Mouse (Mus musculus) liver (tissue): Measurements from ENCODE around the gene Epha4.

ENCODE experiments used
- DNase-seq: peaks from one replicate; pipeline ENCODE4 v3.0.0-alpha.2; 2020; ENCODE audit warnings: mixed read lengths

Epha4 gene

GRCm38 (mm10) chr1:77440512-77440911 is 74.4 kb downstream of the Epha4 start:
- no peak for DNase-seq

GRCm38 (mm10) chr1:77439383-77440074 is 75.4 kb downstream of the Epha4 start:
- DNase-seq: no peak

GRCm38 (mm10) chr1:77438639-77439038 is 76.2 kb downstream of the Epha4 start:
- no peak for DNase-seq

GRCm38 (mm10) chr1:77437881-77438610 is 76.8 kb downstream of the Epha4 start:
- no peak for DNase-seq

- DNase-seq: no peak
These were observed 79.8 kb downstream of the Epha4 start for GRCm38 (mm10) chr1:77435045-77435444.

- no peak for DNase-seq
These were observed 81.7 kb downstream of the Epha4 start for GRCm38 (mm10) chr1:77433148-77433547.

GRCm38 (mm10) chr1:77432489-77432888 is 82.4 kb downstream of the Epha4 start:
- no peak for DNase-seq

GRCm38 (mm10) chr1:77429174-77429573 is 85.7 kb downstream of the Epha4 start:
- no peak for DNase-seq

- no peak for DNase-seq
These were observed 87.9 kb downstream of the Epha4 start for GRCm38 (mm10) chr1:77426956-77427355.

- DNase-seq: no peak
These were observed 89.7 kb downstream of the Epha4 start for GRCm38 (mm10) chr1:77425171-77425570.

- DNase-seq: no peak
These were observed 93.8 kb downstream of the Epha4 start for GRCm38 (mm10) chr1:77421081-77421480.

- DNase-seq: no peak
These were observed 94.5 kb downstream of the Epha4 start for GRCm38 (mm10) chr1:77420348-77420747.

- no peak for DNase-seq
These were observed 98.0 kb downstream of the Epha4 start for GRCm38 (mm10) chr1:77416872-77417271.

GRCm38 (mm10) chr1:77412871-77413669 is 101.8 kb downstream of the Epha4 start:
- DNase-seq: no peak

GRCm38 (mm10) chr1:77412285-77412684 is 102.6 kb downstream of the Epha4 start:
- DNase-seq: peak; percentile 4

- DNase-seq: no peak
These were observed 103.7 kb downstream of the Epha4 start for GRCm38 (mm10) chr1:77411222-77411621.

- no peak for DNase-seq
These were observed 104.2 kb downstream of the Epha4 start for GRCm38 (mm10) chr1:77410716-77411115.

GRCm38 (mm10) chr1:77410153-77410552 is 104.7 kb downstream of the Epha4 start:
- no peak for DNase-seq

- no peak for DNase-seq
These were observed 105.4 kb downstream of the Epha4 start for GRCm38 (mm10) chr1:77409509-77409908.

GRCm38 (mm10) chr1:77407417-77407816 is 107.5 kb downstream of the Epha4 start:
- DNase-seq: no peak

GRCm38 (mm10) chr1:77406631-77407030 is 108.3 kb downstream of the Epha4 start:
- DNase-seq: no peak

GRCm38 (mm10) chr1:77404537-77404936 is 110.4 kb downstream of the Epha4 start:
- DNase-seq: no peak

GRCm38 (mm10) chr1:77402942-77403341 is 111.9 kb downstream of the Epha4 start:
- DNase-seq: no peak

- no peak for DNase-seq
These were observed 113.4 kb downstream of the Epha4 start for GRCm38 (mm10) chr1:77401465-77401864.
